Mouse (Mus musculus) gastrocnemius, adult 8-10 months (tissue): ENCODE data around the gene Rps27rt. TPM values are rescaled to one million over a fixed set of nuclear protein-coding genes. Genes with fewer than 3 reads are reported as not detected.
"Not testable (repeated sequence)": the region's sequence is repeated elsewhere in the genome, so short reads cannot be mapped to it uniquely, and the experiment has no call there.

ENCODE experiments used
- DNase-seq, 2 experiments: peaks; one replicate each; pipeline ENCODE4 v3.0.0; 2022; ENCODE audit warnings: low spot score in 2 of 2
- total RNA-seq, 4 experiments: library from RNA; stranded (reverse); gene quantifications; 2 replicates each; pipeline ENCODE4 v1.2.4; 2022

The Rps27rt gene
- total RNA-seq = 10 to 100 TPM; 10.3 to 22.0 (median 17.3) TPM

- DNase-seq = no peak
Measured at GRCm38 (mm10) chr9:114982689-114983360, at the start of gene Rps27rt. TSS of gene Rps27rt (minus strand) at chr9:114982739.

DNA sequence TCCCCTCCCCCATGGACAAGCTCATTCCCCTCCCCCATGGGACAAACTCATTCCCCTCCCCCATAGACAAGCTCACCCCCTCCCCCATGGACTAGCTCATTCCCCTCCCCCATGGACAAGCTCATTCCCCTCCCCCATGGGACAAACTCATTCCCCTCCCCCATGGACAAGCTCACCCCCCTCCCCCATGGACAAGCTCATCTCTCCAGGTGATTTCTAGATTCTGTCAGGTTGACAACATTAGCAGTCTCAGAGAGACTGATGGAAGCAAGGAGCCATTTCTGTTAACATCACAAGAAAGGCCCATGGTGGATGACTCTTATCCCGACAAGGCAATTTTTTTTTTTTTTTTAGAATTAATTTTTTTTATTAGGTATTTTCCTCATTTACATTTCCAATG lies 48.5 kb upstream of the Rps27rt start:
- not testable (repeated sequence) for DNase-seq

GRCm38 (mm10) chr9:115030581-115030980 lies 48.0 kb upstream of the Rps27rt start:
- no peak for DNase-seq

- DNase-seq = no peak
Measured at GRCm38 (mm10) chr9:115029307-115029706, 46.8 kb upstream of the Rps27rt start.

DNA sequence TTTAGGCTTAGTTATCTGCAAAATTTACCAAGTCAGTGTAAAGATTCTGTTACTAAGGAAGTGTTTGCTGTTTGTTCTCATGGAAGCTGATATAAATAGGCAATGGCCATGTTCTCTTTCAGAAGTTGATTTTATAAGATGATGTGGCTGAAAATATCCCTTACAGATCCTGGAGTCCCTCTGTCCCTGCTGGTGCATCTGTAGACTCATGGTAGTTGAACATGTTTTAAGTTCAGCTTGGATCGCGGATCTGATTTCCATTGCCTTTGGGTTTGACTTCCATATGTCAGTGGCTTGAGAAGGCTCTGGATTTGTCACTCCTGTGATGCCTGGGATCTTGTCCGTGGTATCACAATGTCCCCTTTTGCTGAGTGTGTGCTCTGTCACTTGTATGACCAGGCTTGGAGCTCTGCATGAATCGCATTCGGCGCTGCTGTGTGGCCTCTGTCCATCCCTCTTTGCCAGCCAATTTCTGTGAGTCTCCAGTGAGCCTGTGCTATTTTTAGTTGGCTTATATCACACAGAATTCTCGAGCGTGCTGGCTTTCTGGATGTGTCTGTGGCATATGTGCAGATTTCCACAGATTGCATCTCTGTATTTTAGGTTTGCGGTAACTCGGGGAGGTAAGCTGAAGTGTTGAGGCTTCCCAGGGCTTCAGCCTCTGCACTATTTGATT lies 41.3 kb upstream of the Rps27rt start:
- DNase-seq = peak in 1 of 2 experiments; percentile 40

GRCm38 (mm10) chr9:115023137-115023536 lies 40.6 kb upstream of the Rps27rt start:
- no peak for DNase-seq

GRCm38 (mm10) chr9:115021419-115021818 lies 38.9 kb upstream of the Rps27rt start:
- DNase-seq = no peak

GRCm38 (mm10) chr9:115020141-115020540 lies 37.6 kb upstream of the Rps27rt start:
- no peak for DNase-seq

DNA sequence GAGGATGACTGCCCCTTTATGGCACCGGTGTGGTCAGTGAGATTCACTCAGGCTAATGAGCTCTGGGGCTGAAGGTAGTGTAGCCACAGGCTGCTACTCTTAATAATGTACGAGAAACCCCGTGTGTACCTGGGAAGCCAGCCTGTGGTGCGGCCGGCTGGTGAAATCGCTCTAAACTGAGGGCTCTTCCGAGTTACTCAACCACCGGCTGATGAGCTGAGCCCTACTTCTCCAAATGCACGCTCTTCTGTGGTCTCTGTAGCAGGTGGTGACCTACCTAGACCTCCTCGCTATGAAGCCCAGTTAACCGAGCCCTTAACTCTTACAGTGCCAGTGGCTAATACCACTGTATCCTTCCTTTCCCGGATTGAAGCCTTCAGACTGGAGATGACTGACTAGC lies 29.8 kb upstream of the Rps27rt start:
- no peak for DNase-seq

GRCm38 (mm10) chr9:115008194-115008593 lies 25.7 kb upstream of the Rps27rt start:
- DNase-seq = no peak

- DNase-seq = no peak
Measured at GRCm38 (mm10) chr9:115007776-115008175, 25.2 kb upstream of the Rps27rt start.

DNA sequence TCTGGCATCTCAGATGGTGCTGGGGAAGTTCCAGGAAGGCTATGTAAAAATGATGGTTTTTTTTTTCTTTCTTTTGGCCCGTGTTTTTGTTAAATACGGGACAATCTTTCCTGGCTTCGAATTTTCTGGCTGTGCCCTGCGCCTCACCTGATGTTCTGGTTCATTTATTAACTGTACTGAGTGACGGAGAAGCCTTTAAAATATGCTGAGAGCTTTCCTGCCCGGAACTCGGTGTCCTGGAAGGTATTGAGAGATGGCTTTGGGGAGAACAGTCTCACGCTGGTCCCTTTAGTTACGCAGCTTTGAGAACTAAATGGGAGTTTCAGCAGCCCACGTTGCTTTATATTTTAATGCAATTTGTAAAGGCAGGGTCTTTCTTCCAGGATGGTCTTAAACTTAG lies 22.9 kb upstream of the Rps27rt start:
- DNase-seq = no peak

- DNase-seq = no peak
Measured at GRCm38 (mm10) chr9:114999771-115000146, 17.2 kb upstream of the Rps27rt start.

- DNase-seq = no peak
Measured at GRCm38 (mm10) chr9:114999010-114999770, 16.7 kb upstream of the Rps27rt start.

- DNase-seq = no peak
Measured at GRCm38 (mm10) chr9:114996489-114996888, 13.9 kb upstream of the Rps27rt start.

GRCm38 (mm10) chr9:114995716-114996115 lies 13.2 kb upstream of the Rps27rt start:
- DNase-seq = no peak

DNA sequence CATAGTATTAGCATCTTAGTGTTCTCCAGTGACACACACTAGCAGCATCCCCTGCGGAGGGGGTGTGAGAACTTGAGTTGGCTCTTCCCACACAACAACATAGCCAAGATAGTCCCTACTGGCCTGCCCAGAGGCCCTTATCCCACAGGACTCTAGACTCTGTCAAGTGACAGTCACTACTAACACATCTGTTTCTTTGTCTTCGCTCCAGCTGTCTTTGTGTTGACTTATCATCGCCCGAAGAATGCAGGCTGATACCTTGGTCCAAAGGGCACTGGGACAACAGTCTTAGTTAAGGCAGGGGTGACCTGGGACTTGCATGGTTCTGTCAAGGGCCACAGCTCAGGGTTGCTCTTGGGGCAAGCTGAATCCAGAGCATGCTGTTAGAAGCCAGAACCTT lies 12.7 kb upstream of the Rps27rt start:
- no peak for DNase-seq

GRCm38 (mm10) chr9:114992528-114992927 lies 10.0 kb upstream of the Rps27rt start:
- no peak for DNase-seq

GRCm38 (mm10) chr9:114990421-114990820 lies 7.9 kb upstream of the Rps27rt start:
- DNase-seq = no peak

- no peak for DNase-seq
Measured at GRCm38 (mm10) chr9:114988610-114989327, 6.2 kb upstream of the Rps27rt start.

GRCm38 (mm10) chr9:114988029-114988428 lies 5.5 kb upstream of the Rps27rt start:
- no peak for DNase-seq

DNA sequence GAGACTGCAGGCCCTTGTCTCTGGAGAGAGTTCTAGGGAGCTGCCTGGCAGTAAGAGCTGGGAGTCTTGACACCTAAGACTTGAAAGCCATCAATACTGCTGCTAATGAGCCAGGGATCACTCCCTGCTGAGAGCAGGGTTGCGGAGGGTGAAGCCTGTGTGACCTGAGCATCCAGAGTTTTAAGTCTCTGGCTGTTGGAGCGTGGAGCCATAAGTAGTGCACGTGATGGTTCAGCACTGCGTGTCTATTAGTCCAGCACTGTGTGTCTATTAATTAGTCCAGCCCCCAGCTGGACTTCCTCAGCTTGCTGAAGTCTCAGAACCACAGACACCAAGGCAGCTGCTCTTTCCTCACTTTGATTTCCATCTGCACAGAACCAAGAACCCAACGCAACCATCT lies 3.8 kb upstream of the Rps27rt start:
- DNase-seq = no peak
